Mouse (Mus musculus): ENCODE measurements around the gene Cep97. TPM values are rescaled to one million over a fixed set of nuclear protein-coding genes. Genes with fewer than 3 reads are reported as not detected.

Cep97 gene
- 17.2 and 17.8 TPM in 2 replicates for polyA plus RNA-seq (2015; fragmentation: Nextera tagmentation; extraction: Ambion mirVana)

GRCm38 (mm10) chr16:55934453-55935037, at the start of gene Cep97:
Cep97 (minus strand) TSS chr16:55934855.
- ATAC-seq = peak; percentile 100
- WGBS = under 1% methylated on average over 24 of the region's 24 CpGs
- Histone ChIP-seq H3K4me1 (replicated peaks) (peaks cover 9% of the 10 kb centered on the region), H3K36me3 (peaks cover 2% of the 10 kb centered on the region; the same call in 1 of the 2 replicates), H3K9ac (replicated peaks) (peak within 1 kb of the TSS; percentile 79), H3K9me3 (no peaks in the 10 kb centered on the region), H3K4me3 (replicated peaks) (peak within 1 kb of the TSS; percentile 84), H3K27me3 (no peaks in the 10 kb centered on the region), H3K4me2 (replicated peaks) (peak within 1 kb of the TSS; percentile 75), H3K27ac (peak within 1 kb of the TSS; percentile 82)

- WGBS = 15% methylated on average over 14 of the region's 14 CpGs
- peak overlapping the region; percentile 100 for H3K4me3 ChIP-seq (replicated peaks)
- peak overlapping the region; percentile 90 for H3K27ac ChIP-seq
Observed at GRCm38 (mm10) chr16:55974903-55975285, 40.2 kb upstream of the Cep97 start.

GRCm38 (mm10) chr16:55974256-55974902, 39.7 kb upstream of the Cep97 start:
- under 1% methylated on average over 53 of the region's 55 CpGs for WGBS
- Histone ChIP-seq H3K9ac (replicated peaks) (peak overlapping the region; percentile 94), H3K4me3 (replicated peaks) (peak overlapping the region; percentile 100), H3K4me2 (replicated peaks) (peak overlapping the region; percentile 80), H3K4me1 (replicated peaks) (peaks cover 30% of the 10 kb centered on the region), H3K27ac (peak overlapping the region; percentile 90), H3K9me3 (no peaks in the 10 kb centered on the region), H3K36me3 (peaks cover 34% of the 10 kb centered on the region), H3K27me3 (no peaks in the 10 kb centered on the region)
- ATAC-seq = peak; percentile 78

More at GRCm38 (mm10) chr16:55974903-55975285, 40.2 kb upstream of the Cep97 start:
- peaks cover 30% of the 10 kb centered on the region for H3K4me1 ChIP-seq (replicated peaks)
- H3K9me3 ChIP-seq = no peaks in the 10 kb centered on the region
- H3K36me3 ChIP-seq = peaks cover 29% of the 10 kb centered on the region
- H3K9ac ChIP-seq (replicated peaks) = peak overlapping the region; percentile 94
- no peaks in the 10 kb centered on the region for H3K27me3 ChIP-seq
- no peak for ATAC-seq
- H3K4me2 ChIP-seq (replicated peaks) = peak overlapping the region; percentile 80

- Histone ChIP-seq H3K4me1 (replicated peaks) (peaks cover 36% of the 10 kb centered on the region), H3K4me2 (replicated peaks) (peak within 1 kb of the TSS; percentile 80), H3K27ac (peak within 1 kb of the TSS; percentile 90), H3K27me3 (no peaks in the 10 kb centered on the region), H3K36me3 (peaks cover 41% of the 10 kb centered on the region), H3K9ac (replicated peaks) (peak within 1 kb of the TSS; percentile 94), H3K4me3 (replicated peaks) (peak within 1 kb of the TSS; percentile 100), H3K9me3 (no peaks in the 10 kb centered on the region)
- ATAC-seq = peak; percentile 99
- under 1% methylated on average over 66 of the region's 86 CpGs for whole genome bisulfite sequencing
Observed at GRCm38 (mm10) chr16:55973431-55974255, 39.0 kb upstream of the Cep97 start, which contains the start of gene Zbtb11. Zbtb11 (plus strand) TSS chr16:55973883.

GRCm38 (mm10) chr16:55972626-55973201, 38.1 kb upstream of the Cep97 start:
- Histone ChIP-seq H3K9me3 (no peaks in the 10 kb centered on the region), H3K9ac (replicated peaks) (peak overlapping the region; percentile 42; the same call in 1 of the 2 replicates), H3K27me3 (no peaks in the 10 kb centered on the region), H3K27ac (peak overlapping the region; percentile 63), H3K4me3 (replicated peaks) (peak overlapping the region; percentile 100), H3K4me2 (replicated peaks) (peak overlapping the region; percentile 80), H3K36me3 (peaks cover 39% of the 10 kb centered on the region), H3K4me1 (replicated peaks) (peaks cover 42% of the 10 kb centered on the region)
- ATAC-seq = no peak
- 56% methylated on average over 10 of the region's 10 CpGs for WGBS

- WGBS = 80% methylated on average over 6 of the region's 6 CpGs
- no peaks in the 10 kb centered on the region for H3K27me3 ChIP-seq
- H3K4me1 ChIP-seq (replicated peaks) = peaks cover 48% of the 10 kb centered on the region
Observed at GRCm38 (mm10) chr16:55971735-55972615, 37.3 kb upstream of the Cep97 start.

GRCm38 (mm10) chr16:55970416-55970815, 35.8 kb upstream of the Cep97 start:
- Histone ChIP-seq H3K4me3 (replicated peaks) (no peak overlapping the region), H3K9me3 (no peaks in the 10 kb centered on the region), H3K4me2 (replicated peaks) (no peak overlapping the region), H3K4me1 (replicated peaks) (peaks cover 37% of the 10 kb centered on the region), H3K27me3 (no peaks in the 10 kb centered on the region), H3K27ac (no peak overlapping the region), H3K9ac (replicated peaks) (no peak overlapping the region), H3K36me3 (peaks cover 37% of the 10 kb centered on the region)
- WGBS = 96% methylated on average over 5 of the region's 5 CpGs
- no peak for ATAC-seq

More at GRCm38 (mm10) chr16:55971735-55972615, 37.3 kb upstream of the Cep97 start:
- peaks cover 37% of the 10 kb centered on the region for H3K36me3 ChIP-seq
- no peak overlapping the region for H3K4me3 ChIP-seq (replicated peaks)
- no peak overlapping the region for H3K27ac ChIP-seq
- H3K9ac ChIP-seq (replicated peaks) = no peak overlapping the region
- no peak for ATAC-seq
- no peaks in the 10 kb centered on the region for H3K9me3 ChIP-seq
- no peak overlapping the region for H3K4me2 ChIP-seq (replicated peaks)

GRCm38 (mm10) chr16:55969147-55969546, 34.5 kb upstream of the Cep97 start:
- H3K27me3 ChIP-seq = no peaks in the 10 kb centered on the region
- 90% methylated on average over 3 of the region's 3 CpGs for WGBS
- H3K4me1 ChIP-seq (replicated peaks) = peaks cover 29% of the 10 kb centered on the region
- H3K36me3 ChIP-seq = peaks cover 37% of the 10 kb centered on the region
- H3K4me2 ChIP-seq (replicated peaks) = no peak overlapping the region
- no peak for ATAC-seq
- no peaks in the 10 kb centered on the region for H3K9me3 ChIP-seq
- H3K27ac ChIP-seq = no peak overlapping the region
- H3K9ac ChIP-seq (replicated peaks) = no peak overlapping the region
- H3K4me3 ChIP-seq (replicated peaks) = no peak overlapping the region

GRCm38 (mm10) chr16:55967221-55967620, 32.6 kb upstream of the Cep97 start:
- WGBS = 50% methylated on average over 1 of the region's 1 CpGs

GRCm38 (mm10) chr16:55966212-55966871, 31.7 kb upstream of the Cep97 start, which contains the start of gene Rpl24:
Rpl24 (plus strand) TSS chr16:55966275.
- Histone ChIP-seq H3K4me1 (replicated peaks) (peaks cover 22% of the 10 kb centered on the region), H3K4me2 (replicated peaks) (peak within 1 kb of the TSS; percentile 85), H3K36me3 (peaks cover 27% of the 10 kb centered on the region), H3K9me3 (no peaks in the 10 kb centered on the region), H3K4me3 (replicated peaks) (peak within 1 kb of the TSS; percentile 88), H3K27me3 (no peaks in the 10 kb centered on the region), H3K27ac (peak within 1 kb of the TSS; percentile 91), H3K9ac (replicated peaks) (peak within 1 kb of the TSS; percentile 96)
- peak; percentile 96 for ATAC-seq
- WGBS = under 1% methylated on average over 42 of the region's 42 CpGs

More at GRCm38 (mm10) chr16:55967221-55967620, 32.6 kb upstream of the Cep97 start:
- Histone ChIP-seq H3K36me3 (peaks cover 36% of the 10 kb centered on the region), H3K27ac (no peak overlapping the region), H3K27me3 (no peaks in the 10 kb centered on the region), H3K4me3 (replicated peaks) (peak overlapping the region; percentile 88), H3K9me3 (no peaks in the 10 kb centered on the region), H3K4me2 (replicated peaks) (peak overlapping the region; percentile 85), H3K9ac (replicated peaks) (peak overlapping the region; percentile 96), H3K4me1 (replicated peaks) (peaks cover 22% of the 10 kb centered on the region)
- no peak for ATAC-seq

Measured in midbrain, embryonic 13.5 days (tissue).